Mouse (Mus musculus) kidney, postnatal 14 days (tissue): ENCODE measurements around the gene Olfr1179.
"Not testable (repeated sequence)": the region's sequence is repeated elsewhere in the genome, so short reads cannot be mapped to it uniquely, and the experiment has no call there.

ENCODE experiments used
- DNase-seq: peaks from one replicate; pipeline ENCODE4 v3.0.0; 2022; ENCODE audit warnings: mixed read lengths

Gene Olfr1179

DNA sequence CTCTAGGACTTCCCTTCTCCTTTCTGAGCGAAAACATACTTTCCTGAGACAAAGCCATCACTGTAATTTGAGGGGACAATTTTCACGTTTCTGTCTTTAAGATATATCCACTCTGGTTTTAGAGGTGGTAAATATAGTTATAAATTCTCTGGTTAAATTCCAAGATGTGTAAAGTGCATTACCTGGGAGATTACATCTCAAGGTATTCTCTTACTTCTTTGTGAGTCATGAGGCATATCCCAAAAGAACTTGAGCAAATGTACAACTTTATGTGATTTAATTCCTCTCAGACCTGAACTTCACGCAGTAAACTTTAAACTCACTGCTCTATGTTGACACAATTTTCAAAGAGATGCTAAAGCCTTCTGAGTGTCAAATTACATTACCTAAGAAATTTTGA lies at the start of gene Olfr1179:
Gene Olfr1179, minus strand, starts transcription at position 101 of the 400 bp plus-strand sequence.
- DNase-seq: no peak

DNA sequence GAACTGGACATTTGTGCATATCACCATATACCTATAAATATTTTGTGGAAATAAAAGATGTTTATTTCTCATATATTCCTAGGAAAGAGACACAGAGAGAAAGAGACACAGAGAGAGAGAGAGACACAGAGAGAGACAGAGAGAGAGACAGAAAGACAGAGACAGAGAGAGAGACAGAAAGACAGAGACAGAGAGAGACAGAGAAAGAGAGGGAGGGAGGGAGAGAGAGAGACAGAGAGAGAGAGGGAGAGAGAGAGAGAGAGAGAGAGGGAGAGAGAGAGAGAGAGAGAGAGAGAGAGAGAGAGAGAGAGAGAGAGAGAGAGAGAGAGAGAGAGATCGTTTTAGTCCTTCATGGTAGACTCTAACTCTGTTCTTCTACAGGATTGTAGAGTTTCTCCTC lies 48.3 kb upstream of the Olfr1179 start, which contains the start of gene Olfr1183:
Gene Olfr1183, plus strand, starts transcription at position 301 of the 400 bp plus-strand sequence.
- not testable (repeated sequence) for DNase-seq

DNA sequence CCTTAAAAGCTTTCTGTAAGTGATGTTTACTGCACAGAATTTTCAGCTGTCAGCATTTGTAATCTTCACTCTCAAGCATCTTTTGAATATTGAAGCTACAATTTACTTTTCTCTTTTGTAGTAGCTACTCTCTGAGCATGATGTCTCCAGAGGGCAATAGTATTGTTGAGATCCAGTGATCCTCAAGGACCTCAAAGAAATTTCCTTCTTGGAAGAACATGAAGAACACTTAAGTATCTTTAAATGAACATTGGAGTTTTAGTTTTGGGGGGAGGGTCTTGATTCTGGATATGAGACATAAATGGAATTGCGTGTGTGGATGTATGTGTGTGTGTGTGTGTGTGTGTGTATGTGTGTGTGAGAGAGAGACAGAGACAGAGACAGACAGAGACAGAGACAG lies 42.8 kb upstream of the Olfr1179 start, which contains the start of gene Gm13757:
Gene Gm13757, minus strand, starts transcription at position 101 of the 400 bp plus-strand sequence.
- DNase-seq: no peak

DNA sequence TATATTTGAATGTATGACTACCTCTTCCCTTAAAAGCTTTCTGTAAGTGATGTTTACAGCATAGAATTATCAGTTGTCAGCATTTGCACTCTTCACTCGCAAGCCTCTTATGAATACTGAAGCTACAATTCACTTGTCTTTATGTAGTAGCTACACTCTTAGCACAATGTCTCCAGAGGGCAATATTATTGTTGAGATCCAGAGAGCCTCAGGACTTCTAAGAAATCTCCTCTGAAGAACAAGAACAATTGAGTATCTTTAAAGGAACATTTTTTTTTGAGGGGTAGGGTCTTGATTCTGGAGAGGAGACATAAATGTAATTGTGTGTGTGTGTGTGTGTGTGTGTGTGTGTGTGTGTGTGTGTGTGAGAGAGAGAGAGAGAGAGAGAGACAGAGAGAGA lies 19.8 kb upstream of the Olfr1179 start, which contains the start of gene Olfr1181:
Gene Olfr1181, minus strand, starts transcription at position 101 of the 400 bp plus-strand sequence.
- no peak for DNase-seq

DNA sequence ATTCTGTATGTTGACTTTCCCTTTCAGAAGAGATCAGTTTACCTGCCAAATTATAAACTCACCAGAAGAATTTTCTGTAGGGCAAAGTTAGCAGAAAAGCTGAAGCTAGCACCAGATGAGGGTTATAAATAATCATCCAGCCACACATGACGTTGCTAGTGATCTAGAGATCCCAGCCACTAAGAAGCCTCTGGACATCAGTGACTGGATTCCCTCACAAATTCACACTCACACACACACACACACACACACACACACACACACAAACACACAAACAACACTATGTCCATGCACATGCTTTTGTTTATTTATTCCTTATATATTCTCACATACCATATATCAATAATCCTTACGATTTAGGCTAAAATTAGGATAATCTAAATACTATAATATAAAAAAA lies 12.8 kb upstream of the Olfr1179 start, which contains the start of gene Olfr1180:
Gene Olfr1180, minus strand, starts transcription at position 101 of the 400 bp plus-strand sequence.
- no peak for DNase-seq

DNA sequence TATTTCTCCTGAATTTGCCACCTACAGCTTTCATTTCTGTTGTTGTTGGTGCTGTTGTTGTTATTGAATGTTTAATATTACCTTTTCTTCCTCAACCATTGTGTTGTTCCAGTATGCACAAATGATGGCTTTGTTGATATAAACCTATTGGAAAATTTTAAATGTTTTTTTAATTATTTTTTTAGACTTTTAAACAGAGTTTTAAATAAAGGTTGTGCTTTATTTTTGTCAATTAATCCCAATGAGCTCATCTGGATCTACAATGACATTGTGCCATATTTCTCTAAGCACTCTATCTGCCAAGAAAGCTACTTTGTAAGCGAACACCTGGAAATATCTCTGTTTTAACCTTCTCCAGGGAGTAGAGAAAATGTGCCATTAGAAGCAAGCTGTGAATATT lies 19.5 kb downstream of the Olfr1179 start, which contains the start of gene Olfr1178:
Gene Olfr1178, plus strand, starts transcription at position 301 of the 400 bp plus-strand sequence.
- DNase-seq: no peak

DNA sequence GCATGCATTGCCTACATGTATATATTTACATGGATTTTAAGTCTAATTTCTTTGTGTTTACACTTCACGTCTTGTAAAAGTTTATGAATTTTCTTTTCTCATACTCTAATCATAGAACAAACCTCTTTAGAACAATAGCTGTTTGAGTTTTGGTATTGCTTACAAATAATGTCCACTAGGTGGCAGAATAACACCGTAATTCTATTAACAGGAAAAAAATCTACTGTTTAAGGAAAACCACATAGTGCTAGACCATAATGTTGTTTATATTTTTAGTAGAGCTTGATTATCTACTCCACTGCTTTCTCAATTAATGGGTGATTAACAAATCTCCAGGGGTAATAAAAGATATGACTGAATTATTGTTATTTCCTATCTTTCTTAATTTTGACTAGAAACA lies 49.9 kb downstream of the Olfr1179 start:
- no peak for DNase-seq
